Mouse (Mus musculus): Measurements from ENCODE around the gene Myl3. TPM values are rescaled to one million over a fixed set of nuclear protein-coding genes. Genes with fewer than 3 reads are reported as not detected.

Gene Myl3
- polyA plus RNA-seq, 1 experiment from 2014 or later, result 6.8 TPM

GRCm38 (mm10) chr9:110706784-110707183, 34.9 kb upstream of the Myl3 start:
- H3K27ac ChIP-seq (ENCODE audit: low read depth, low read length), result no peak overlapping the region
- ATAC-seq (replicated peaks; ENCODE audit: low FRiP score), result no peak
- WGBS, result 73% methylated on average over 5 of the region's 5 CpGs

GRCm38 (mm10) chr9:110709640-110710258, 31.9 kb upstream of the Myl3 start:
- H3K4me1 ChIP-seq (replicated peaks; ENCODE audit: control insufficient read depth, insufficient read depth, low read length), result peaks cover 9% of the 10 kb centered on the region
- 28% methylated on average over 5 of the region's 5 CpGs for WGBS
- H3K4me3 ChIP-seq (ENCODE audit: low read depth, low read length), result peak overlapping the region; percentile 35
- peak; percentile 74 for DNase-seq (ENCODE audit: low spot score)
- peak overlapping the region; percentile 28 for H3K9ac ChIP-seq (ENCODE audit: low read depth, low read length)
- H3K9me3 ChIP-seq (ENCODE audit: control insufficient read depth, low read length), result no peaks in the 10 kb centered on the region
- peak; percentile 84 for ATAC-seq (replicated peaks; ENCODE audit: low FRiP score)
- peaks cover 8% of the 10 kb centered on the region; the same call in 1 of the 2 replicates for H3K36me3 ChIP-seq (ENCODE audit: control insufficient read depth, insufficient read depth, low read length)
- H3K4me2 ChIP-seq, result peak overlapping the region; percentile 50
- peak overlapping the region; percentile 38; the same call in 1 of the 2 replicates for H3K27ac ChIP-seq (ENCODE audit: low read depth, low read length)
- no peaks in the 10 kb centered on the region for H3K27me3 ChIP-seq (replicated peaks; ENCODE audit: control insufficient read depth, insufficient read depth, low read length)

More at GRCm38 (mm10) chr9:110706784-110707183, 34.9 kb upstream of the Myl3 start:
- Histone ChIP-seq H3K36me3 (ENCODE audit: control insufficient read depth, insufficient read depth, low read length) (peaks cover 6% of the 10 kb centered on the region; the same call in 1 of the 2 replicates), H3K27me3 (replicated peaks; ENCODE audit: control insufficient read depth, insufficient read depth, low read length) (no peaks in the 10 kb centered on the region), H3K4me3 (ENCODE audit: low read depth, low read length) (no peak overlapping the region), H3K4me2 (no peak overlapping the region), H3K9me3 (ENCODE audit: control insufficient read depth, low read length) (no peaks in the 10 kb centered on the region), H3K9ac (ENCODE audit: low read depth, low read length) (no peak overlapping the region), H3K4me1 (replicated peaks; ENCODE audit: control insufficient read depth, insufficient read depth, low read length) (peaks cover 14% of the 10 kb centered on the region)
- DNase-seq (ENCODE audit: low spot score), result no peak

GRCm38 (mm10) chr9:110711532-110711931, 30.1 kb upstream of the Myl3 start:
- Histone ChIP-seq H3K27me3 (replicated peaks; ENCODE audit: control insufficient read depth, insufficient read depth, low read length) (no peaks in the 10 kb centered on the region), H3K4me1 (replicated peaks; ENCODE audit: control insufficient read depth, insufficient read depth, low read length) (peaks cover 9% of the 10 kb centered on the region), H3K4me3 (ENCODE audit: low read depth, low read length) (no peak overlapping the region), H3K27ac (ENCODE audit: low read depth, low read length) (no peak overlapping the region), H3K4me2 (no peak overlapping the region), H3K9ac (ENCODE audit: low read depth, low read length) (no peak overlapping the region), H3K36me3 (ENCODE audit: control insufficient read depth, insufficient read depth, low read length) (peaks cover 8% of the 10 kb centered on the region; the same call in 1 of the 2 replicates), H3K9me3 (ENCODE audit: control insufficient read depth, low read length) (no peaks in the 10 kb centered on the region)
- DNase-seq (ENCODE audit: low spot score) (no peak), ATAC-seq (replicated peaks; ENCODE audit: low FRiP score) (no peak)
- WGBS, result 88% methylated on average over 1 of the region's 1 CpGs

- H3K4me1 ChIP-seq (replicated peaks; ENCODE audit: control insufficient read depth, insufficient read depth, low read length), result peaks cover 9% of the 10 kb centered on the region
- no peak overlapping the region for H3K4me2 ChIP-seq
- H3K9me3 ChIP-seq (ENCODE audit: control insufficient read depth, low read length), result no peaks in the 10 kb centered on the region
- no peak overlapping the region for H3K27ac ChIP-seq (ENCODE audit: low read depth, low read length)
- DNase-seq (ENCODE audit: low spot score) (no peak), ATAC-seq (replicated peaks; ENCODE audit: low FRiP score) (no peak)
- WGBS, result 84% methylated on average over 6 of the region's 6 CpGs
- H3K9ac ChIP-seq (ENCODE audit: low read depth, low read length), result no peak overlapping the region
- no peaks in the 10 kb centered on the region for H3K27me3 ChIP-seq (replicated peaks; ENCODE audit: control insufficient read depth, insufficient read depth, low read length)
- no peak overlapping the region for H3K4me3 ChIP-seq (ENCODE audit: low read depth, low read length)
- H3K36me3 ChIP-seq (ENCODE audit: control insufficient read depth, insufficient read depth, low read length), result peaks cover 8% of the 10 kb centered on the region; the same call in 1 of the 2 replicates
Measured at GRCm38 (mm10) chr9:110711996-110712395, 29.7 kb upstream of the Myl3 start.

- peaks cover 8% of the 10 kb centered on the region; the same call in 1 of the 2 replicates for H3K36me3 ChIP-seq (ENCODE audit: control insufficient read depth, insufficient read depth, low read length)
- no peak overlapping the region for H3K9ac ChIP-seq (ENCODE audit: low read depth, low read length)
- no peak overlapping the region for H3K4me3 ChIP-seq (ENCODE audit: low read depth, low read length)
- no peak overlapping the region for H3K27ac ChIP-seq (ENCODE audit: low read depth, low read length)
- 87% methylated on average over 4 of the region's 4 CpGs for WGBS
- DNase-seq (ENCODE audit: low spot score) (no peak), ATAC-seq (replicated peaks; ENCODE audit: low FRiP score) (no peak)
- no peaks in the 10 kb centered on the region for H3K9me3 ChIP-seq (ENCODE audit: control insufficient read depth, low read length)
- no peak overlapping the region for H3K4me2 ChIP-seq
- H3K27me3 ChIP-seq (replicated peaks; ENCODE audit: control insufficient read depth, insufficient read depth, low read length), result no peaks in the 10 kb centered on the region
- peaks cover 9% of the 10 kb centered on the region for H3K4me1 ChIP-seq (replicated peaks; ENCODE audit: control insufficient read depth, insufficient read depth, low read length)
Measured at GRCm38 (mm10) chr9:110712545-110712944, 29.1 kb upstream of the Myl3 start.

- Histone ChIP-seq H3K4me3 (ENCODE audit: low read depth, low read length) (no peak overlapping the region), H3K36me3 (ENCODE audit: control insufficient read depth, insufficient read depth, low read length) (peaks cover 8% of the 10 kb centered on the region; the same call in 1 of the 2 replicates), H3K4me2 (no peak overlapping the region), H3K4me1 (replicated peaks; ENCODE audit: control insufficient read depth, insufficient read depth, low read length) (peaks cover 9% of the 10 kb centered on the region), H3K9ac (ENCODE audit: low read depth, low read length) (no peak overlapping the region), H3K27ac (ENCODE audit: low read depth, low read length) (no peak overlapping the region), H3K27me3 (replicated peaks; ENCODE audit: control insufficient read depth, insufficient read depth, low read length) (no peaks in the 10 kb centered on the region), H3K9me3 (ENCODE audit: control insufficient read depth, low read length) (no peaks in the 10 kb centered on the region)
- DNase-seq (ENCODE audit: low spot score), result no peak
- 63% methylated on average over 1 of the region's 1 CpGs for WGBS
- no peak for ATAC-seq (replicated peaks; ENCODE audit: low FRiP score)
Measured at GRCm38 (mm10) chr9:110713389-110713788, 28.3 kb upstream of the Myl3 start.

GRCm38 (mm10) chr9:110715426-110715825, 26.2 kb upstream of the Myl3 start:
- 89% methylated on average over 1 of the region's 1 CpGs for WGBS
- Histone ChIP-seq H3K27ac (ENCODE audit: low read depth, low read length) (no peak overlapping the region), H3K4me1 (replicated peaks; ENCODE audit: control insufficient read depth, insufficient read depth, low read length) (no peaks in the 10 kb centered on the region), H3K27me3 (replicated peaks; ENCODE audit: control insufficient read depth, insufficient read depth, low read length) (no peaks in the 10 kb centered on the region), H3K9me3 (ENCODE audit: control insufficient read depth, low read length) (no peaks in the 10 kb centered on the region), H3K9ac (ENCODE audit: low read depth, low read length) (no peak overlapping the region), H3K36me3 (ENCODE audit: control insufficient read depth, insufficient read depth, low read length) (peaks cover 5% of the 10 kb centered on the region; the same call in 1 of the 2 replicates), H3K4me2 (no peak overlapping the region), H3K4me3 (ENCODE audit: low read depth, low read length) (no peak overlapping the region)
- DNase-seq (ENCODE audit: low spot score), result no peak
- ATAC-seq (replicated peaks; ENCODE audit: low FRiP score), result no peak

- H3K9ac ChIP-seq (ENCODE audit: low read depth, low read length), result no peak overlapping the region
- no peaks in the 10 kb centered on the region for H3K4me1 ChIP-seq (replicated peaks; ENCODE audit: control insufficient read depth, insufficient read depth, low read length)
- DNase-seq (ENCODE audit: low spot score) (no peak), ATAC-seq (replicated peaks; ENCODE audit: low FRiP score) (peak; percentile 55; the same call in 1 of the 2 replicates)
- no peak overlapping the region for H3K27ac ChIP-seq (ENCODE audit: low read depth, low read length)
- no peaks in the 10 kb centered on the region for H3K9me3 ChIP-seq (ENCODE audit: control insufficient read depth, low read length)
- H3K36me3 ChIP-seq (ENCODE audit: control insufficient read depth, insufficient read depth, low read length), result peaks cover 2% of the 10 kb centered on the region; the same call in 1 of the 2 replicates
- H3K4me3 ChIP-seq (ENCODE audit: low read depth, low read length), result no peak overlapping the region
- WGBS, result 36% methylated on average over 4 of the region's 4 CpGs
- H3K4me2 ChIP-seq, result no peak overlapping the region
- H3K27me3 ChIP-seq (replicated peaks; ENCODE audit: control insufficient read depth, insufficient read depth, low read length), result no peaks in the 10 kb centered on the region
Measured at GRCm38 (mm10) chr9:110716775-110717174, 24.9 kb upstream of the Myl3 start.

GRCm38 (mm10) chr9:110718071-110718470, 23.6 kb upstream of the Myl3 start:
- Histone ChIP-seq H3K27me3 (replicated peaks; ENCODE audit: control insufficient read depth, insufficient read depth, low read length) (no peaks in the 10 kb centered on the region), H3K36me3 (ENCODE audit: control insufficient read depth, insufficient read depth, low read length) (no peaks in the 10 kb centered on the region), H3K9ac (ENCODE audit: low read depth, low read length) (no peak overlapping the region), H3K9me3 (ENCODE audit: control insufficient read depth, low read length) (no peaks in the 10 kb centered on the region), H3K4me2 (no peak overlapping the region), H3K4me3 (ENCODE audit: low read depth, low read length) (no peak overlapping the region), H3K27ac (ENCODE audit: low read depth, low read length) (no peak overlapping the region), H3K4me1 (replicated peaks; ENCODE audit: control insufficient read depth, insufficient read depth, low read length) (no peaks in the 10 kb centered on the region)
- WGBS, result 95% methylated on average over 6 of the region's 6 CpGs
- DNase-seq (ENCODE audit: low spot score), result no peak
- ATAC-seq (replicated peaks; ENCODE audit: low FRiP score), result no peak
